In genomic region chr9:15658236-15658785, GRCm38 (mm10) we compare ENCODE assay signal across 25 mouse cellular contexts. TPM values are rescaled to one million over a fixed set of nuclear protein-coding genes. Genes with fewer than 3 reads are reported as not detected.
DNase-seq lines count a peak whose midpoint lies in the region; ATAC-seq and TF ChIP-seq lines count a peak whose summit lies in the region.
"Had no signal": no experiment of that assay in that cellular context is flagged by ENCODE, and none has a peak within 500 bp of the region (broad histone marks: within the 10 kb centered on the region; RNA-seq: fewer than 3 reads in every experiment).

No protein-coding gene starts in this region.

- no peaks in the 10 kb centered on the region for H3K4me1 ChIP-seq in heart, postnatal 0 days (ENCODE audit: control insufficient read depth, insufficient read depth)
- peaks cover 7% of the 10 kb centered on the region for H3K4me1 ChIP-seq in neural tube, embryonic 12.5 days
- H3K4me1 ChIP-seq: heart, embryonic 15.5 days; limb, embryonic 13.5 days; liver, embryonic 12.5 days had no signal

- H3K27ac ChIP-seq in heart, postnatal 0 days (ENCODE audit: low read depth), result no peak overlapping the region
- no peak overlapping the region for H3K27ac ChIP-seq in neural tube, embryonic 12.5 days
- H3K27ac ChIP-seq: forebrain, embryonic 10.5 days; heart, embryonic 15.5 days; hindbrain, postnatal 0 days; limb, embryonic 13.5 days; liver, embryonic 12.5 days; stomach, postnatal 0 days had no signal

- TF ChIP-seq POLR2A in brain, embryonic 14.5 days (IDR thresholded peaks at IDR 0.05; ENCODE audit: borderline replicate concordance, extremely low read depth, insufficient read depth, insufficient read length, poor library complexity, severe bottlenecking), result no peak

- no peak for TF ChIP-seq EP300 in heart, postnatal 0 days (IDR thresholded peaks at IDR 0.05; ENCODE audit: low read depth)

- no peaks in the 10 kb centered on the region for H3K36me3 ChIP-seq in heart, postnatal 0 days (replicated peaks; ENCODE audit: control insufficient read depth, insufficient read depth, low read length)
- no peaks in the 10 kb centered on the region for H3K36me3 ChIP-seq in neural tube, embryonic 12.5 days
- H3K36me3 ChIP-seq: forebrain, embryonic 10.5 days; heart, embryonic 15.5 days; limb, embryonic 13.5 days; liver, embryonic 12.5 days had no signal

- ATAC-seq in heart, postnatal 0 days (ENCODE audit: insufficient read depth, low read depth), result no peak
- ATAC-seq in neural tube, embryonic 12.5 days (ENCODE audit: low FRiP score, low read depth), result 0 out of 2 replicates have a peak, but pooled peaks have one; percentile 50
- ATAC-seq: activated CD4-positive, CD25-positive, alpha-beta regulatory T cell, adult 4 months; hindbrain, postnatal 0 days; intestine, postnatal 0 days; liver, embryonic 12.5 days had no signal

- H3K9me3 ChIP-seq in heart, postnatal 0 days (replicated peaks; ENCODE audit: control insufficient read depth, low read length), result 0 out of 2 replicates have a peak, but pooled peaks cover 6% of the 10 kb centered on the region
- H3K9me3 ChIP-seq in neural tube, embryonic 12.5 days, result peaks cover 6% of the 10 kb centered on the region; the same call in 1 of the 2 replicates
- H3K9me3 ChIP-seq: heart, embryonic 15.5 days; liver, embryonic 12.5 days had no signal

- H3K4me3 ChIP-seq in heart, postnatal 0 days (ENCODE audit: low read depth, low read length), result no peak overlapping the region
- H3K4me3 ChIP-seq in neural tube, embryonic 12.5 days, result no peak overlapping the region
- H3K4me3 ChIP-seq: forebrain, embryonic 10.5 days; heart, embryonic 15.5 days; limb, embryonic 13.5 days; liver, embryonic 12.5 days had no signal

- intact Hi-C loops in heart, postnatal 10 days (cut with DNase I), result no loop called here

- no peak overlapping the region for H3K9ac ChIP-seq in heart, postnatal 0 days (replicated peaks; ENCODE audit: low read depth, low read length)
- H3K9ac ChIP-seq in neural tube, embryonic 12.5 days, result no peak overlapping the region
- H3K9ac ChIP-seq: heart, embryonic 15.5 days; limb, embryonic 13.5 days; liver, embryonic 12.5 days had no signal

- TF ChIP-seq CTCF in heart, postnatal 0 days (IDR thresholded peaks at IDR 0.05; ENCODE audit: low read depth), result no peak
- TF ChIP-seq CTCF in brain, embryonic 14.5 days (IDR thresholded peaks at IDR 0.05; ENCODE audit: borderline replicate concordance, extremely low read depth, insufficient read depth, insufficient read length), result no peak

- 62% methylated on average over 6 of the region's 6 CpGs for WGBS in heart, postnatal 0 days
- 8% methylated on average over 6 of the region's 6 CpGs for WGBS in neural tube, embryonic 12.5 days

- peak; percentile 8 for DNase-seq in adrenal gland, postnatal 14 days
- no peak for DNase-seq in adrenal gland, adult 8-10 months
- peak; percentile 5 for DNase-seq in heart, postnatal 0 days (ENCODE audit: low spot score)
- no peak for DNase-seq in heart, postnatal 10 days
- DNase-seq in brain, embryonic 14.5 days (ENCODE audit: low read depth), result peak; percentile 33
- no peak for DNase-seq in cerebellum, postnatal 10 days
- no peak for DNase-seq in kidney, postnatal 25 days
- DNase-seq: adrenal gland, postnatal 25 days; cerebellum, adult 11-12 months; cerebellum, postnatal 14 days; gastrocnemius, postnatal 25 days; lung, adult 18-20 months; lung, postnatal 10 days had no signal

- H3K27me3 ChIP-seq in heart, postnatal 0 days (ENCODE audit: control insufficient read depth, insufficient read depth, low read length), result no peaks in the 10 kb centered on the region
- H3K27me3 ChIP-seq in neural tube, embryonic 12.5 days (replicated peaks), result no peaks in the 10 kb centered on the region
- H3K27me3 ChIP-seq: heart, embryonic 15.5 days; limb, embryonic 13.5 days; liver, embryonic 12.5 days had no signal

- H3K4me2 ChIP-seq in heart, postnatal 0 days (ENCODE audit: low read depth, low read length), result no peak overlapping the region
- H3K4me2 ChIP-seq in neural tube, embryonic 12.5 days (replicated peaks), result no peak overlapping the region
- H3K4me2 ChIP-seq: heart, embryonic 15.5 days; limb, embryonic 13.5 days; liver, embryonic 12.5 days had no signal

RNA-seq across cellular contexts. Expression of gene Deup1, which starts 30.6 kb away (rescaled TPM):
- 0.37 and 0.38 TPM in 2 replicates for total RNA-seq in adrenal gland, postnatal 14 days (2021)
- under 1 TPM in 3 of 4 experiments, not detected in 1; 0.19 to 0.43 (median 0.24) TPM for total RNA-seq in adrenal gland, adult 8-10 months (2022)
- total RNA-seq in heart, postnatal 0 days (2014; rRNA removed; ENCODE audit: low replicate concordance), result 0.15 TPM in 1 of 2 replicates, not detected in the other
- 0.15 and 0.37 TPM in 2 replicates for polyA plus RNA-seq in heart, postnatal 0 days (2015; fragmentation: Nextera tagmentation; extraction: Ambion mirVana)
- total RNA-seq in heart, postnatal 10 days (2021), result under 1 TPM; 0.12 to 0.32 TPM
- polyA plus RNA-seq in brain, embryonic 14.5 days (2012; rRNA removed), result 0.63 and 1.3 TPM in 2 replicates
- polyA plus RNA-seq in neural tube, embryonic 12.5 days (2016; fragmentation: Nextera tagmentation; extraction: Ambion mirVana), result 0.16 and 0.31 TPM in 2 replicates
- total RNA-seq: gastrocnemius, postnatal 25 days; hematopoietic stem cell, adult 5-6 weeks; neutrophil, adult 5-6 weeks had no signal
- polyA plus RNA-seq: liver, embryonic 12.5 days; small intestine, adult 2 months had no signal

RNA-seq across cellular contexts. Expression of gene Slc36a4, which starts 51.2 kb away (rescaled TPM):
- total RNA-seq in adrenal gland, postnatal 14 days (2021), result 28.1 and 33.3 TPM in 2 replicates
- total RNA-seq in adrenal gland, adult 8-10 months (2022), result 10 to 100 TPM; 36.6 to 42.7 (median 37.0) TPM
- 10.5 and 12.2 TPM in 2 replicates for total RNA-seq in heart, postnatal 0 days (2014; rRNA removed; ENCODE audit: low replicate concordance)
- 4.6 and 5.8 TPM in 2 replicates for polyA plus RNA-seq in heart, postnatal 0 days (2015; fragmentation: Nextera tagmentation; extraction: Ambion mirVana)
- total RNA-seq in heart, postnatal 10 days (2021), result 10 to 100 TPM; 15.7 to 16.2 TPM
- 27.4 and 29.7 TPM in 2 replicates for polyA plus RNA-seq in brain, embryonic 14.5 days (2012; rRNA removed)
- polyA plus RNA-seq in neural tube, embryonic 12.5 days (2016; fragmentation: Nextera tagmentation; extraction: Ambion mirVana), result 20.6 and 22.7 TPM in 2 replicates

Comparison
In these comparisons a context has a peak if more than half of its experiments do, and no peak if none do; other contexts are left out.
1. DNase-seq: peak in adrenal gland, postnatal 14 days (single experiment), heart, postnatal 0 days (single experiment) and brain, embryonic 14.5 days (single experiment); none in adrenal gland, adult 8-10 months (single experiment), heart, postnatal 10 days (0 of 2), cerebellum, postnatal 10 days (0 of 2) and kidney, postnatal 25 days (0 of 2).